Comparison of ENCODE assay signal across 9 mouse cellular contexts in genomic region chr16:4642937-4643336, GRCm38 (mm10). TPM values are rescaled to one million over a fixed set of nuclear protein-coding genes. Genes with fewer than 3 reads are reported as not detected.
DNase-seq lines count a peak whose midpoint lies in the region; ATAC-seq and TF ChIP-seq lines count a peak whose summit lies in the region.
"Had no signal": no experiment of that assay in that cellular context is flagged by ENCODE, and none has a peak within 500 bp of the region (broad histone marks: within the 10 kb centered on the region; RNA-seq: fewer than 3 reads in every experiment).

No protein-coding gene starts in this region.

- peak overlapping the region; percentile 88 for H3K27ac ChIP-seq in kidney, postnatal 0 days
- peak overlapping the region; percentile 98 for H3K27ac ChIP-seq in embryonic fibroblast, embryonic 13.5 days (ENCODE audit: insufficient read depth, low read length)
- H3K27ac ChIP-seq in intestine, embryonic 16.5 days (ENCODE audit: low read length), result peak overlapping the region; percentile 92
- H3K27ac ChIP-seq in neural tube, embryonic 13.5 days (replicated peaks), result peak overlapping the region; percentile 62; the same call in 1 of the 2 replicates

- H3K4me2 ChIP-seq in kidney, postnatal 0 days (ENCODE audit: low read length), result peak overlapping the region; percentile 72
- H3K4me2 ChIP-seq in intestine, embryonic 16.5 days (ENCODE audit: low read depth, low read length), result peak overlapping the region; percentile 79
- peak overlapping the region; percentile 36 for H3K4me2 ChIP-seq in neural tube, embryonic 13.5 days

- no peaks in the 10 kb centered on the region for H3K9me3 ChIP-seq in kidney, postnatal 0 days (replicated peaks; ENCODE audit: low read length)
- H3K9me3 ChIP-seq in intestine, embryonic 16.5 days (ENCODE audit: control insufficient read depth, low read length), result no peaks in the 10 kb centered on the region
- H3K9me3 ChIP-seq in neural tube, embryonic 13.5 days, result no peaks in the 10 kb centered on the region
- H3K9me3 ChIP-seq: megakaryocyte, embryonic 14.5 days had no signal

- no peak overlapping the region for H3K4me3 ChIP-seq in kidney, postnatal 0 days (replicated peaks; ENCODE audit: low read depth, low read length)
- peak overlapping the region; percentile 31 for H3K4me3 ChIP-seq in embryonic fibroblast, embryonic 13.5 days (ENCODE audit: insufficient read depth, low read length)
- H3K4me3 ChIP-seq in intestine, embryonic 16.5 days (ENCODE audit: low read length), result peak overlapping the region; percentile 25; the same call in 1 of the 2 replicates
- H3K4me3 ChIP-seq in neural tube, embryonic 13.5 days, result no peak overlapping the region
- H3K4me3 ChIP-seq: megakaryocyte, embryonic 14.5 days had no signal

- H3K4me1 ChIP-seq in kidney, postnatal 0 days (replicated peaks; ENCODE audit: insufficient read depth, low read length), result peaks cover 53% of the 10 kb centered on the region
- peaks cover 32% of the 10 kb centered on the region for H3K4me1 ChIP-seq in embryonic fibroblast, embryonic 13.5 days (ENCODE audit: control insufficient read depth, insufficient read depth, low read length)
- H3K4me1 ChIP-seq in intestine, embryonic 16.5 days (ENCODE audit: control insufficient read depth, insufficient read depth, low read length), result peaks cover 56% of the 10 kb centered on the region
- H3K4me1 ChIP-seq in neural tube, embryonic 13.5 days (replicated peaks), result peaks cover 72% of the 10 kb centered on the region

- no peak for ATAC-seq in kidney, postnatal 0 days (replicated peaks; ENCODE audit: low FRiP score, low read depth)
- ATAC-seq in intestine, embryonic 16.5 days, result no peak
- no peak for ATAC-seq in neural tube, embryonic 13.5 days (ENCODE audit: low read depth)

- no peaks in the 10 kb centered on the region for H3K27me3 ChIP-seq in kidney, postnatal 0 days (ENCODE audit: insufficient read depth, low read length)
- H3K27me3 ChIP-seq in intestine, embryonic 16.5 days (replicated peaks; ENCODE audit: control insufficient read depth, insufficient read depth, low read length), result no peaks in the 10 kb centered on the region
- no peaks in the 10 kb centered on the region for H3K27me3 ChIP-seq in neural tube, embryonic 13.5 days

- no peak for DNase-seq in kidney, postnatal 0 days (ENCODE audit: low spot score)
- no peak for DNase-seq in kidney, postnatal 4 days
- no peak for DNase-seq in urinary bladder, postnatal 25 days (ENCODE audit: low spot score)
- DNase-seq in left cerebral cortex, adult 11 months (ENCODE audit: low spot score), result no peak
- DNase-seq: thymus, adult 18-20 months had no signal

- 73% methylated on average over 6 of the region's 6 CpGs for WGBS in kidney, postnatal 0 days
- 69% methylated on average over 6 of the region's 6 CpGs for WGBS in intestine, embryonic 16.5 days
- 93% methylated on average over 6 of the region's 6 CpGs for WGBS in neural tube, embryonic 13.5 days

- peaks cover 4% of the 10 kb centered on the region; the same call in 1 of the 2 replicates for H3K36me3 ChIP-seq in kidney, postnatal 0 days (ENCODE audit: insufficient read depth, low read length)
- H3K36me3 ChIP-seq in intestine, embryonic 16.5 days (ENCODE audit: control insufficient read depth, insufficient read depth, low read length), result no peaks in the 10 kb centered on the region
- 0 out of 2 replicates have a peak, but pooled peaks cover 11% of the 10 kb centered on the region for H3K36me3 ChIP-seq in neural tube, embryonic 13.5 days

- peak; percentile 46 for TF ChIP-seq POLR2A in embryonic fibroblast, embryonic 13.5 days (IDR thresholded peaks at IDR 0.05; ENCODE audit: low read depth, low read length)

- peak overlapping the region; percentile 1; the same call in 1 of the 2 replicates for H3K9ac ChIP-seq in kidney, postnatal 0 days (ENCODE audit: low read depth, low read length)
- peak overlapping the region; percentile 51 for H3K9ac ChIP-seq in intestine, embryonic 16.5 days (ENCODE audit: low read depth, low read length)
- H3K9ac ChIP-seq in neural tube, embryonic 13.5 days, result no peak overlapping the region

- TF ChIP-seq CTCF in kidney, postnatal 0 days (IDR thresholded peaks at IDR 0.05; ENCODE audit: low read depth), result no peak
- TF ChIP-seq CTCF in embryonic fibroblast, embryonic 13.5 days (IDR thresholded peaks at IDR 0.05; ENCODE audit: borderline replicate concordance, insufficient read depth, low read length), result no peak

RNA-seq across cellular contexts. Expression of gene Dnaja3, which starts 3.1 kb away (rescaled TPM):
- 87.8 and 89.3 TPM in 2 replicates for polyA plus RNA-seq in kidney, postnatal 0 days (2015; fragmentation: Nextera tagmentation; extraction: Ambion mirVana)
- polyA plus RNA-seq in embryonic fibroblast, embryonic 13.5 days (2011; ENCODE audit: insufficient read length, low read depth, missing spikeins), result 39.7 and 47.6 TPM in 2 replicates
- polyA plus RNA-seq in intestine, embryonic 16.5 days (2015; fragmentation: Nextera tagmentation; extraction: Ambion mirVana), result 90.5 and 92.5 TPM in 2 replicates
- 55.7 and 59.2 TPM in 2 replicates for polyA plus RNA-seq in neural tube, embryonic 13.5 days (2015; fragmentation: Nextera tagmentation; extraction: Ambion mirVana)

RNA-seq across cellular contexts. Expression of gene Vasn, which starts 3.2 kb away (rescaled TPM):
- polyA plus RNA-seq in kidney, postnatal 0 days (2015; fragmentation: Nextera tagmentation; extraction: Ambion mirVana), result 20.4 and 21.1 TPM in 2 replicates
- polyA plus RNA-seq in embryonic fibroblast, embryonic 13.5 days (2011; ENCODE audit: insufficient read length, low read depth, missing spikeins), result 72.1 and 79.5 TPM in 2 replicates
- 13.5 and 13.6 TPM in 2 replicates for polyA plus RNA-seq in intestine, embryonic 16.5 days (2015; fragmentation: Nextera tagmentation; extraction: Ambion mirVana)
- polyA plus RNA-seq in neural tube, embryonic 13.5 days (2015; fragmentation: Nextera tagmentation; extraction: Ambion mirVana), result 6.7 TPM in 2 replicates

RNA-seq across cellular contexts. Expression of gene Pam16, which starts 18.1 kb away (rescaled TPM):
- 105 and 106 TPM in 2 replicates for polyA plus RNA-seq in kidney, postnatal 0 days (2015; fragmentation: Nextera tagmentation; extraction: Ambion mirVana)
- polyA plus RNA-seq in embryonic fibroblast, embryonic 13.5 days (2011; ENCODE audit: insufficient read length, low read depth, missing spikeins), result 30.5 and 33.1 TPM in 2 replicates
- 79.4 and 86.8 TPM in 2 replicates for polyA plus RNA-seq in intestine, embryonic 16.5 days (2015; fragmentation: Nextera tagmentation; extraction: Ambion mirVana)
- 152 and 169 TPM in 2 replicates for polyA plus RNA-seq in neural tube, embryonic 13.5 days (2015; fragmentation: Nextera tagmentation; extraction: Ambion mirVana)

RNA-seq across cellular contexts. Expression of gene Coro7, which starts 36.6 kb away (rescaled TPM):
- polyA plus RNA-seq in kidney, postnatal 0 days (2015; fragmentation: Nextera tagmentation; extraction: Ambion mirVana), result 13.1 and 16.8 TPM in 2 replicates
- polyA plus RNA-seq in embryonic fibroblast, embryonic 13.5 days (2011; ENCODE audit: insufficient read length, low read depth, missing spikeins), result 17.7 and 23.3 TPM in 2 replicates
- 29.2 and 30.5 TPM in 2 replicates for polyA plus RNA-seq in intestine, embryonic 16.5 days (2015; fragmentation: Nextera tagmentation; extraction: Ambion mirVana)
- 27.9 and 33.5 TPM in 2 replicates for polyA plus RNA-seq in neural tube, embryonic 13.5 days (2015; fragmentation: Nextera tagmentation; extraction: Ambion mirVana)

RNA-seq across cellular contexts. Expression of gene Glis2, which starts 48.4 kb away (rescaled TPM):
- 74.6 and 78.8 TPM in 2 replicates for polyA plus RNA-seq in kidney, postnatal 0 days (2015; fragmentation: Nextera tagmentation; extraction: Ambion mirVana)
- polyA plus RNA-seq in embryonic fibroblast, embryonic 13.5 days (2011; ENCODE audit: insufficient read length, low read depth, missing spikeins), result 52.2 and 64.0 TPM in 2 replicates
- 14.5 and 18.1 TPM in 2 replicates for polyA plus RNA-seq in intestine, embryonic 16.5 days (2015; fragmentation: Nextera tagmentation; extraction: Ambion mirVana)
- polyA plus RNA-seq in neural tube, embryonic 13.5 days (2015; fragmentation: Nextera tagmentation; extraction: Ambion mirVana), result 22.2 and 28.8 TPM in 2 replicates

Comparison
In these comparisons a context has a peak if more than half of its experiments do, and no peak if none do; other contexts are left out.
1. H3K4me3 ChIP-seq: peak in embryonic fibroblast, embryonic 13.5 days (single experiment) and intestine, embryonic 16.5 days (single experiment); none in kidney, postnatal 0 days (single experiment) and neural tube, embryonic 13.5 days (single experiment).
2. Peak in every context shown above with its lines, with median percentiles within 50 percentile points of each other: H3K27ac ChIP-seq and H3K4me2 ChIP-seq.